Mouse (Mus musculus) E14TG2a.4 (cell line): ENCODE measurements at regions not wholly inside any gene's neighbourhood (a gene's known extent, or its start where the extent isn't known, plus 50 kb on each side); places are given as distances from the start of the nearest gene placed in this dataset.

Experiments used
- CTCF ChIP-seq: conservative IDR thresholded peaks from 2 replicates; pipeline ENCODE4 v1.5.1; 2014; ENCODE audit warnings: low read length
- NANOG ChIP-seq: IDR thresholded peaks from 2 replicates; pipeline ENCODE4 v1.6.1; 2014; ENCODE audit warnings: borderline replicate concordance, low read length, mixed read lengths
- POU5F1 ChIP-seq: IDR thresholded peaks from 2 replicates; pipeline ENCODE4 v1.6.1; 2014; ENCODE audit warnings: low read length, borderline replicate concordance

GRCm38 (mm10) chr11:114322627-114323026, 255.8 kb upstream of the Sdk2 start:
- TF ChIP-seq CTCF = no peak
- no peak for TF ChIP-seq POU5F1
- no peak for TF ChIP-seq NANOG
